Mouse (Mus musculus) mouse embryonic stem cell (cell line): Measurements from ENCODE around the gene Zfp709.
"Not testable (repeated sequence)": the region's sequence is repeated elsewhere in the genome, so short reads cannot be mapped to it uniquely, and the experiment has no call there.

Experiments used
- in situ Hi-C, 2 experiments: fragments of 300-500 bp; cut with MboI; formaldehyde crosslinking; loops; 1 replicate in 1 of 2; 3 replicates in 1 of 2; pipeline ENCODE4 v1.14.3; 2019 to 2020; ENCODE audit warnings: low sequenced_read_pairs in 2 of 2, low pct_unique_long_range_greater_than_20kb in 1 of 2, mixed read lengths in 1 of 2; ENCODE audit not compliant: unreplicated experiment in 1 of 2

Zfp709 gene

GRCm38 (mm10) chr8:71912286-71912685 lies 30.5 kb downstream of the Zfp709 start:
- in situ Hi-C loops: no loop called here

- in situ Hi-C loops: no loop called here
These were observed 41.0 kb downstream of the Zfp709 start for GRCm38 (mm10) chr8:71922567-71923401.

- in situ Hi-C loops: no loop called here
These were observed 44.0 kb downstream of the Zfp709 start for GRCm38 (mm10) chr8:71925791-71926190.

GRCm38 (mm10) chr8:71926551-71926950 lies 44.7 kb downstream of the Zfp709 start:
- in situ Hi-C loops: no loop called here

GRCm38 (mm10) chr8:71927779-71928178 lies 46.0 kb downstream of the Zfp709 start:
- in situ Hi-C loops: no loop called here

- in situ Hi-C loops: not testable (repeated sequence)
These were observed 56.2 kb downstream of the Zfp709 start for GRCm38 (mm10) chr8:71938037-71938436.

- in situ Hi-C loops: no loop called here
These were observed 58.7 kb downstream of the Zfp709 start for GRCm38 (mm10) chr8:71940293-71941208.

GRCm38 (mm10) chr8:71941776-71942175 lies 60.0 kb downstream of the Zfp709 start:
- in situ Hi-C loops: no loop called here
